Mouse (Mus musculus) cerebellum, adult 18-20 months (tissue): Measurements from ENCODE around the gene Sema4d.
A peak's percentile ranks its signal among the peaks of the same experiment; 100 is the strongest.

Experiments used
- DNase-seq, 2 experiments: peaks; one replicate each; pipeline ENCODE4 v3.0.0; 2021

Sema4d gene

GRCm38 (mm10) chr13:51749578-51750345, 43.8 kb downstream of the Sema4d start:
- DNase-seq, result no peak

- DNase-seq, result peak; percentile 59 to 61
These were observed 45.5 kb downstream of the Sema4d start for GRCm38 (mm10) chr13:51748009-51748552.

- no peak for DNase-seq
These were observed 46.5 kb downstream of the Sema4d start for GRCm38 (mm10) chr13:51747069-51747468.

DNA sequence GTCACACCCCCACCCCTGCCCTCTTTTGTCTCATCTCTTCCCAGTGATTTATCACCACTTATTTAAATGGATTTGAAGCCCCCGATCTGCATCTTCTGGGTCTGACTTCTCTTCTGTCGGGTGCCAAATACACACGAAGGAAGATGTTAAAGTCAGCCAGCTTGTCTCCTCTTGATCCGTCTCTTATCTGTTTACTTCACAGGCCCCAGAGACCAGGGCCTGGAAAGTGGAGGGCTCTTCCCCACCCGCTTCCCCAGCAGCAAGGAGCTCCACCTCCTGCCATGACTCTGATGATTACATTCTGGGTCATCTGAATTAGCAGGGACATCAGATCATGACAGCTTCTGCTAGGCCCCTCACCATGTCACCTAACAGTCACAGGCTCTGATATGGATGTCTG, 47.7 kb downstream of the Sema4d start:
- DNase-seq, result no peak

DNA sequence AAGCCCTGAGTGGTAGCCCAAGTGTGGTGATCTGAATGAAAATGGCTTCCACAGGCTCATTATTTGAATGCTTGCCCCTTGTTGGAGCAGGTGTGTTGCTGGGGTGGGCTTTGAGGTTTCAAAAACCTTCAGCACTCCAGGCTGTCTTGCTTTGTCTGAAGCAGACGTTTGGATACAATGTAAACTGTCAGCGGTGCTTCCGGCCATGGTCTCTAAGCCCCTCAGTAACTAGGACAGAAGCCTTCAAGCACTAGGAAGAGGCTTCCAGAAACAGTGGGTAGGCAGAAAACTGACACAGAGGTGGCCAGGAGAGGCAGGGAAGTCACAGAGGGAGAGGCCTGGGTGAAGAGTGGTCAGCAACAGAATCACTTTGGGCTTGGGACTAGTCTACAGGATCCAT, 49.7 kb downstream of the Sema4d start:
- DNase-seq, result no peak

- no peak for DNase-seq
These were observed 50.9 kb downstream of the Sema4d start for GRCm38 (mm10) chr13:51742551-51743052.

- DNase-seq, result no peak
These were observed 52.8 kb downstream of the Sema4d start for GRCm38 (mm10) chr13:51740776-51741175.

DNA sequence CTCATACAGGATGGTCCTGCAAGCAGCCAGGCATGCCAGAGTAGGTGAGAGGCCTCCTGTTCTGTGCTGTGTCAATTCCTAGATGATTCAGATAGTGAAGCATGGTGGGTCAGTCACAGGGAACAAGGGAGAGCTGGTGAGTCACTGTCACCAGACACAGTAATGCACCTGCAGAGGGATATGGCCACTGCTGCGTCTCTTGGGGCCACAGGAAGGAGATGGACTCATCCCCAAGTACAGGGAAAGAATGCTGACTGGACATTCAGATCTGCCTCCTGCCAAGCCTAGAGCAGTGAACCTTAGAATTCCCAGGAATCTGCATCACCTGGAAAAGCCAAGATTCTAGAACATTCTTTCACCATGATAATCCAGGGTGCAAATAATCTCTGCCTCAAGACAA, 53.8 kb downstream of the Sema4d start:
- no peak for DNase-seq

GRCm38 (mm10) chr13:51738531-51739117, 54.9 kb downstream of the Sema4d start:
- no peak for DNase-seq

- no peak for DNase-seq
These were observed 55.5 kb downstream of the Sema4d start for GRCm38 (mm10) chr13:51737949-51738513.

GRCm38 (mm10) chr13:51737033-51737948, 56.3 kb downstream of the Sema4d start:
- DNase-seq, result no peak

GRCm38 (mm10) chr13:51736007-51736911, 57.3 kb downstream of the Sema4d start:
- DNase-seq, result peak in 1 of 2 experiments; percentile 40

GRCm38 (mm10) chr13:51734556-51734955, 59.0 kb downstream of the Sema4d start:
- DNase-seq, result no peak

GRCm38 (mm10) chr13:51732097-51732664, 61.4 kb downstream of the Sema4d start:
- DNase-seq, result no peak

GRCm38 (mm10) chr13:51731474-51731873, 62.1 kb downstream of the Sema4d start:
- DNase-seq, result peak; percentile 76 to 88

DNA sequence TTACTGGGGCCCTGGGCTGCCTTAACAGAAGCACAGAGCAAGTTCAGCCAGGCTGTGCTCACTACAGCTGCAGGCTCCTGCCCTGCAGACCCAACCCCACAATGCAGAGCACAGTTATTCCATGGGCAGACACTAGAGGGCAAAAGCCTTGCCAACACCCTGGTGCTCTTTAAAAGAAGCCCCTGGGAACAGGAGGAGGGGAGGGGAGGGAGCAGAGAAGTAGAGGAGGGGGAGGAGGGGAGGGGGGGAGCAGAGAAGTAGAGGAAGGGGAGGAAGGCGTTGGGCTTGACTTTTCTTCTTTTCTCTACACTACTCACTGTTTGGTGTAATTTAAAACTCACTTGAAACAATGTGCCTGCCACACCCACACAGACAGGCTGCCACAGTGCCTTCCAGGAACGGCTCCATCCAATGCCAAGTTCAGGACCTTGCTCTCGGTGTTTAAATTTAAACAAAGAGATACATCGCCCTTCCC, 63.6 kb downstream of the Sema4d start:
- no peak for DNase-seq

GRCm38 (mm10) chr13:51727364-51727763, 66.2 kb downstream of the Sema4d start:
- no peak for DNase-seq

DNA sequence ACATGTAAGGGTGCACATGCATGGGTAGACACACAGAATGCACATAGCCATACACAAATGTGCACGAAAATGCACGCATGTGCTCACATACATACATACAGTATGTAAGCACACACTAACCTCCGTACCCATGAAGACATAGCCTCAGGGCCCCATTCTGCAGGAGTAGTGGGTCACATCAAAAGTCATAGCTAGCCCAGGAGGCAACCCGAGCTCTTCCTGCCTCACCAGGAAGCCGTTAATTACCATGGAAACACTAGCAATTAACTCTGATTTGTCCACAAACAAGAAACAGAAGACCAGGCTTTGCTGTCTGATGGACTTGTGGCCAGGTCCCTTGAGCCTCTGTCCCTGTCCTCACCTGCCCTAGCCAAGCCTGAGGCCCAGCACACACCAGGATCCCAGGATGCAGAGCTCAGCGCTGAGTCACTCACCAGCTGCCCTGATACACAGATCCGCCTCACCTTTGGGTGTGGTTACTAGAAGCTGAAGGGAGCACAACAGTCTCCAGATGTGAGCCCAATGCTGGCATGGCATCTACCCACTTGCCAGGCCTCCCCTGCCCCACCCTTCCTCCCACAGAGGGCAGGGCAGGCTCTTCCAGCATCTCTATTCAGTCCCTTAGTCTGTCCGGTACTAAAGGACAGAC, 67.5 kb downstream of the Sema4d start:
- DNase-seq, result peak; percentile 43 to 54

- DNase-seq, result peak; percentile 47 to 49
These were observed 68.1 kb downstream of the Sema4d start for GRCm38 (mm10) chr13:51725446-51725845.

DNA sequence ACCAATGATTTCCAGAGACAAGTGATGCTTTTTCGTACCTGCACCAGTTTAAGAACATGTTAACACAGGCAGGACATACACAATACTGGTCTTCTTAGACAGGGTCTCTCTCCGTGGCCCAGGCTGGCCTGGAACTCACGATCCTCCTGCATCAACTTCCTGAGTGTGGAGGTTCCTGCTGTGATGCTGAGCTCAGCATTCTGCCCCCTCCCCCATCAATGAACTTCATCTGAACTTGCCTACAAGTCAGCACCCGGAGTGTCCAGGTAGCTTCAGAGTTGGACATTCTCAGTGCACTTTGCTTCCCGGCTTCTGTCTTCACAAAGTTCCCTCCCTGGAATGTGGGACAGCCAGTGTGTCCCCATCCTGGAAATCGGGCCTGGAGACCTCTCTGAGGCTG, 69.0 kb downstream of the Sema4d start:
- DNase-seq, result no peak
